Mouse (Mus musculus) thymus, postnatal 4 days (tissue): ENCODE results near the gene Moap1.
A peak's percentile ranks its signal among the peaks of the same experiment; 100 is the strongest.

Source experiments
- DNase-seq: peaks from one replicate; pipeline ENCODE4 v3.0.0; 2021

Gene Moap1

DNA sequence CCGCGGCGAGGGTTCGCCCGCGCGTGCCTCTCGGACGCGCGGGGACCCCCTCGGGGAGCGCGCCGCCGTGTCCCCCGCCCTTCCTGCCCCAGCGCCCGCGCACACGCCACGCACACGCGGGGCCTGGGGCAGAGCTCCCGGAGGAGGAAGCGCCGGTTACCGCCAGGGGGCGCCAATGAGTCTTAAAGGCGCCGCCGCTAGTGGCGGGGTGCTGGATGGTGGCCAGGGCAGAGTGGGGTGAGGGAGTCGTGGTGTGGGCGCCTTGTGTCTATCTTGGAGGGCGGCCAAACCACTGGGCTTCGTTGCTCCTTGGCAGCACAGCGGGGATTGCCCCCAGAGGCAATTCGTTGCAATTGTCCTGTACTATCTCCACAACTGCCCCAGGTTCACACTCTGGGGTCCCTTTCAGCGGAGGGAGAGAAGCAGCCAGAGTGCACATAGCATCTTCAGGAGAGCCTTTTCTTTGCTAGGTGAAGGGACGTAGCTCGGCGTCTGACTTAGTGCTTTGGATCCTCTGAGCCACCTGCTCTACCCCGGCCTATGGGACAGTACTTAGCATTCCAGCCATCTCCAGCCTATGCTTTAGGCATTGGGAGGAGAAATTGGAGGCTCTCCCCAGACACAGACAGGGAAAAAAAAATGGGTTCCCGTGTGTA lies 38.1 kb downstream of the Moap1 start:
- peak; percentile 98 for DNase-seq

DNA sequence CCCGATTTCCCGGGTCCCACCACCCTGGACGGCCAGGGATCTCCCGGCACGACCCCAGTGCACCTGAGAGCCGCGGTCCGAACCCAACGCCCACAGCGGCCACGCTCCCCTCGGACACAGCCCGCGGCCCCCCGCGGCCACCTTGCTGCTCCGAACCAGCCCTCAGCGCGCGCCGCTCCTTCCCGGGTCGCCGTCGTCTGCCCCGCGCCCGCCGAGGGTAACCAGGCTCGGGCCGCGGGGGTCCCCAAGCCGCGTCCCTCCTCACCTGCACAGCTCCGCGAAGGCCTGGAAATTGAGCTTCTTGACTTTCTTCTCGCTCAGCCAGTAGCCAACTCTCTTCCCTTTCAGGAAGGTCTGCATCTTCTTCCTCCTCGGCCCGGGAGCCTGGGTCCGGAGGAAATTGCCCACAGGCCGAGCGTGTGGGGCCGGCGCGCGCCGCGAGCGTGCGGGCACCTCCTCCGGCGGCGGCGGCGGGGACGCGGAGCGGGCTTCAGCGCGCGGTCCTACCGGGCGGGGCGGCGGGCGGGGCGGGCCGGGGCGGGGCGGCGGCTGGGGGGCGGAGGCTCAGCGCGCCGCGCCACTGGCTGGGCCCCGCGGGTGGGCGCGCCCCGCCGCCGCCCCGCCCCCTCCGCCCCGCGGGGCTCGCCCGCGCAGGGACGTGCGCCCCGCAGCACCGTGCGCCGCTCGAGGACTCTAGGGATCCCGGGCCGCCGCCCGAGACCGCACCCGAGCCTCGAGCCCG lies 38.8 kb downstream of the Moap1 start, which contains the start of gene Itpk1:
TSS of gene Itpk1 (minus strand) at position 474 of the 742 bp plus-strand sequence.
- peak; percentile 81 for DNase-seq

DNA sequence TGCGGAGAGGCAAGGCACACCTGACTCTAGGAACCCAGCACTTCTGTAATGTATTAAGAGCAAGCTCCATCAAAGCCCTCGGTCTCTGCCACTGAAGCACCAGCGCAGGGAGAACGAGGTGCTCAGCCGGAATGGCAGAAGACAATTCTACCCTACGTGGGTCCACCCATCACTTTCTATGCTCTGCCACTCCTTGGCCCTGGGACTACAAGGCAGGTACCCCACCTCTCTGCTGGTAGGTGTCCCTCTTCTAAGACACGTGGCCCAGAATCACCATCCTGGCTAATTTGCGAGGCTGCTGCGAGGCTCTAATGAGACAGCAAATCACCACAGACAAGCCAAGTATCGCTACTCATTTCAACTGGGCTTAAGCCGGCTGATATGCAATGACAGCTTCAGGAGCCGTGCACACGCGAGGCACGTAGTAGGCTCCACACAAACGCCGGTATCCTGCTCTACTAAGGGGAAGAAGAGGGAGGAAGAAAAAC lies 39.5 kb downstream of the Moap1 start:
- no peak for DNase-seq

DNA sequence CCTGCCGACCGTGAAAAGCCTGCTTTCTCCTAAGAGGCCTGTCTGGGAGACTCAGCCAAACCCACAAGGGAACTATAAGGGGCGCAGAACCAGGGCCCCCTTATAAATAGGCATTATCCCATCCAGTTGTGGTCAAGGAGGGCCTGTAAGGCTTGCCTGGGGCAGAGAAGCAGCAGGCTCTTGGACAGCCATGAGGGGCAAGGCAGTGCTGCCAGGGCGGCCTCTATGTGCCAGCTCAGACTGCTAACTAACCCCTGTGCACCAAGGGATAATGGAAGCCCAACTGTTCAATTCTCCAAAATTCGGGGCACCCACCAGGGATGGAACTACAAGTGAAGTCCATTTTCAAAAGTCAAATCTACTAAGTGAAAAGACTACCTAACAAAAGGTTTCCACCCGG lies 40.0 kb downstream of the Moap1 start:
- peak; percentile 42 for DNase-seq

DNA sequence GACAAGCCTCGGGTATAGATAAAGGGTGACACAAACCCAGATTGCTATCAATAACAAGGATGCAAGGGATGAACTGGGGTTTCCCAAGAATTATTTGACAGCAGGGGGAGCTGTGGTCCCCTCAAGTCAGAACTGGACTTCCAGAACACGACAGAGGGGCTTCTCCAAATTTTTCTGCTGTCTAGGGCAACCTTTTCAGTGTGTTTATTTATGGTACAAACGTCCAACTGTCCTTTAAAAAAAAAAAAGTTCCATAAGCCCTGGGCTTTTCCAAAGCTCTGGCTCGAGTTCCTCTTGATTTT lies 40.4 kb downstream of the Moap1 start:
- no peak for DNase-seq

DNA sequence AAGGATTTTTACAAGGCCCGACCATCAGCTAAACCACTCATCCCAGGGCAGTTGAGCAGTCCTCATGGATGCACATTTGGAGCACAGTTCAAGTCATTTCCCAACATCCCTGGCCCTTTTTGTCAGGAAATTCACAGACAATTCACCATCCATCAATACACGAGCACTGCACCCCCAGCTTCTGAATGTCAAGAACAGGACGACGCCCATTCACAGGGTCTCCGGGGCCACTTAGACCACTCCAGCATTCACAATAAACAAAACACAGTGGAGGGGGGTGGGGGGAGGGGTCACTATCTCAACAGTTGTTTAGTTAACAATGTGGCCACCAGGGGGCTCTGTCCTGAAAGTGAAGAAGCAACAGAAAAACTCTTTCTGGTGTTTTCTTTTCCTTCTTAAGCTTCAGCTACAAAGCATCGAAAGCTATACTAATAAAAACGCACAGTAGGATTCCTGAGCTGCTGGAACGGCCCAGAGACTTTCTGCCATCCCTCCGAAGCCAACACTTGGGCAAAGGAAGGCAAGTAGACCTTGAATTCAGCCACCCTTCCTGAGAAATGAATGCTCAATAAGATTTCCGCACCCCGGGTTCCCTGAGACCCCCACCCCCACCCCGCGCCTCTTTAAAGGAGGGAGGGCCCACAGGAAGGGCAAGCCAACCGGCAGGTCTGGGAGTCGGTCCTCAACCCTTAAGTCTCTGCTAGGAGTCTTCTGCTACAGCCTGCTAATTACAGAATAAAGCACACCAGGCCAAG lies 40.9 kb downstream of the Moap1 start:
- DNase-seq: peak; percentile 96

DNA sequence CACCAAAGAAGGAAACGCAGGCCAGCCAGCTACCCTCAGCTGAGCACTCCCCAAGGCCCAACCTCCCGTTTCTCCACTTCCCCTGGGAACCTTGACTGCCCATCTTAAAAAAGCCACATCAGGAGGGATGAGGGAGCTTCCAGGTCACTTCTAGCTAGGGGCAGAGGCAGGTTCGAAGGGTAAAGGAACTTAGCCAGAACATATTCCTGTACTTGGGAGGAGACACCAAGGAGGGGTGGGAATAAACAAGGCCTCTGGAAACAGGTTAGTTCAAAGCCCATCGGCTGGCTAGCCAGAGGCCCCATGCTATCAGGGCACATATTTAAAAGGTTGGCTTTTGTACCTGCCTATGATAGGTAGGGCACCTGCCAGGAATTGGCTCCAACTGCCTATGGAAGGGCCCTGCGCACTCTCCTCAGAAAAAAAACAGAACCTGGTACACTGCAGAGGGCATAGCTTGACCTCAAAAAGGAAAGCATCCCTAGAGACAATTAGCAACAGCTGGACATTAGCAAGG lies 41.7 kb downstream of the Moap1 start:
- peak; percentile 12 for DNase-seq

DNA sequence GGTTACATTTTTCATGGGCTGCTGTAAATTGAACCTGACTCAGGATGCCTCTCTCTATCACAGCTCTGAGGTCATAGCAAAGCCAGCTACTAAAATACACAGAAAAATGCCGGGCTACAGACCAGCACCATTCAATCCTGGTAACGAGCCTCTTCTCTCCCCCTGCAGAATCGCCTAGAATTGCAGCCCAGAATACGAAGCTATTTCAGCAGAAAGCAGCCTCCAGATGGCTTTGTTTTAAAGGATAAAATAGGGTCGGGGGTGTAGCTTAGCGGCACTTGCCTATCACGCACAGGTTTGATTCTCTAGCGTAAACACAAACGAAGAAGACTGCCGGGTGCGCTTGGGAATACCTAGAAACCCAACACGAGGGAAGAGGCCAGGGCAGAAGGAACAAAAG lies 43.0 kb downstream of the Moap1 start:
- peak; percentile 23 for DNase-seq

DNA sequence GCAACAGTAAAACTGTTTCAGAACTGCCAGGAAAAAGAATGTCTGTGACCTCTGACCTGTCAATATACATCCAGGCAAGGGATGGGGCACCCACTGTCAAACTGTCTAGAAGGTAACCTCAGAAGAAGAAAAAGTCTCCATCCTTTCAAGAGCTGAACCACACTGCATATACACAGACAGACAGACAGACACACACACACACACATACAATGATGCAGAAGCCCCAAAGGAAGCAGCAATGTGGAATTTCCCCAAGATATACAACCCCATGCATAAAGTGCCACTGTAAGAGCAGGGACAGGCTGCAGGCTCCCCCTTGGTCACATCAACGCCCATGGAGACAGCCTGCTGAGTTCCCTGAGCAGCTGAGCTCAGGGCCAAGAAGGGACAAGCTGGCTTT lies 44.3 kb downstream of the Moap1 start:
- DNase-seq: peak; percentile 42

DNA sequence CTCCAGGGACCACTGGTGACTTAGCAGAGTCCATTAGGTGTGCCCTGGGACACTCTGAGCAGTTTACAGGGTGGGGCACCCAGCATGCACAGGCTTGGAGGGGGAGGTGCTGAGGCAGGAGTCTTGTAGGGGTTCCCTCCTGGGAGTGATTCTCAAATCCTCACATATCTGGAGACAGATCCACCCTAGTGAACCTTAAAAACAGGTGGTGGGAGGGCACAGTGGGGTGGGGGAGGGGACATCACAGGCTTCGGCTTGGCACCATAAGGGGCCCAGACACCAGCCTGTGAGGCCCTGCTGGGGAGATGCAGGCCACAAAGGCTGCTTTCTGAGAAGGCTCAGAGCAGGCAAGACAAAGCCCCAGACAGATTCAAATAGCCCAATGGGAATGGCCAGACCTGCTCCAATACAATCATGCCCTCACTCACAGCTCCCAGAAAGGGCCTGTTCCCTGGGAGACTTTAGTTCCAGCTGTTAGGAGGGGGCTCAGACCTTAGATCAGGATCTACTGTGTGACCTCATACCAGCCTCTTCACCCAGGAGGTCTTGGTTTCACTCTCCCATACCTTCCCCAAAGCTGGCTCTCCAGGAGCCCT lies 45.3 kb downstream of the Moap1 start:
- peak; percentile 82 for DNase-seq

DNA sequence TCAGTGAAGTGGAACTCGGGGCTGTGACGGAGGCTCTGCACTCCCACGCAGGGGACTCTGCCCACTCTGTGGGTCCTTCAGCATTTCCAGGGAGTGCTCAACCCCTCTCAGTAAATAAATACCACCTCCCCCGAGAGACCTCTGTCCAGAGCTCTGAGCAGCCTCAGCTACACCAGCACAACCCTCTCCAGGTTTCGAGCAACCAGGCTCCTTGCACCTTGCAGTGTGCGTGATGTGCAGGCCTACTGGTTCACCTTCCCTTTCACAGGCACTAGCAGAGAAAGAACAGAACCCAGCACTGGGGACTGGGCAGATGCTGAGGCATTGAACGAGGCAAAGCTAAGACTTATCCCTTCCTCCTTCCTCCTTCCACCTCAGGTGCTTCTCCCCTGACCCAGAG lies 46.1 kb downstream of the Moap1 start:
- DNase-seq: peak; percentile 50

DNA sequence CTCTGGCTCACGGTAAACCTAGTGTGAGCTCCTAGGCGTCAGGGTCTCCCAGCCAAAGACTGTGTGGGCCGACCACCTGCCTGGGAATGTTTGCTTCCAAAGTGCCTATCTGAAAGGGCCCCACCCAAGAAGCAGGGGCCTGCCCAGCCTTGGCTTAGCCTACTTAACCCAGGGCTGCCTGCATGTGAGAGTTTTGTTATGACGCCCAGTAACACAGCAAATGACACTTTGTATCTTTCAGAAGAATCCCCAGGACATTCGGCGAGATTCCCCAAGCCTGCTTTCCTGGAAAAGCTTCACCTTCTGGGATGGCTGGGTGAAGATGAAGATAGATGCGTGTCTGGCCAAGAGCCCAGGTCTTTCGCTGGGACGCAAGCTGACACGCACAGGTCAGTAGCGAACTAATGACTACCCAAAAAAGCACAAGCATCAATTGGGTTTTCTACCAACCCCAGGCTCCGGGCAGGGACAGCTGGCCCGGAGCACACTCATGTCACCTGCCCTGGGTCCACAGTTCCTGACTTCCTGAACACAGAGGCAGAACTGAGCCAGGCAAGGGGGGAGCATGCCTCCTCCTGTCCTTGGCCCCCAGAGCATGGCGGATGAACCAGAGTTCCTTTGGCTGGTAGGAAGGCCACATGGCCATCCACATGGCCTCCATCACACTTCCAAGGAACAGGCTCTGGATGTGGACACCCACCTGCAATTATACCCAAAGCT lies 46.7 kb downstream of the Moap1 start:
- peak; percentile 46 for DNase-seq

DNA sequence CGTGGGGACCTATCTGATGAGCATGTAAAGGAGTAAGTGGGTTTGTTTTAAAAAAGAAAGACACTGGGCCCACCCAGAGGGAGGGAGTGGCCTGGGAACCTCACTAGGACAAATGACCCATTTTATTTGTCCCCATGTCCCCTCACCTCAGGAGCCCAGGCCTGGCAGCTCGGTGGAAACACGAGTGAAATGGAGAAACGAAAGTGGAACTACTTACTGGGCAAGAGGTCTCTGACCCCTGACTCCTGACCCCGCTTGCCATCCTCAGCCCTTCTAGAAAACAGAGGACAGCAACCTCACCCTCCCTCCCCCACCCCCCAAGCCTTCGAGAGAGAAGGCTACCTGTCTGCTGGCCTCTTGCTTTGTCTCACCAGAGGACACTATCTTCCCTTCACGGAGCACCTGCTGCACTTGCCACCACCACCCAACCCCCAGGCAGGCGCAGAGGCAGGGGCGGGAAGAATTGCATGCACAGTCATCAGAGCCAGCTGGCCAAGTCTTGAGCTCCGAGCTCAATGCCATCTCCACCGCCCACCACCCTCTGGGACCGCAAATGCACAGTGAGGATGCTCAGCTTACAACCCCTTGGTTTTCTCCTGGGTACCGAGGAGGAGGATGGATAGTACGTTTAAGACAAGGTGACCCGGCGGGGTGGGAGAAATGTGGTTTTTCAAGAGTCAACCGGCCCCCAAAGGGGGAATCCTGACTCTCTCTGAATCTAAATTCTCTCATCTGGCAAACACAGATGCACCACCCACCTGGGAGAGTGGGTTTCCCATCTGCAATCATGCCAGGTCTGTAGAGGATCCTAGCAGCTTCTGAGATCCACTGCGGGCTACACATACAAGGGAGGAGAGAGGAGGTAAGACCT lies 47.9 kb downstream of the Moap1 start:
- peak; percentile 80 for DNase-seq
